Mouse (Mus musculus): ENCODE data around the gene Fam189b.
A peak's percentile ranks its signal among the peaks of the same experiment; 100 is the strongest.

Fam189b gene

DNA sequence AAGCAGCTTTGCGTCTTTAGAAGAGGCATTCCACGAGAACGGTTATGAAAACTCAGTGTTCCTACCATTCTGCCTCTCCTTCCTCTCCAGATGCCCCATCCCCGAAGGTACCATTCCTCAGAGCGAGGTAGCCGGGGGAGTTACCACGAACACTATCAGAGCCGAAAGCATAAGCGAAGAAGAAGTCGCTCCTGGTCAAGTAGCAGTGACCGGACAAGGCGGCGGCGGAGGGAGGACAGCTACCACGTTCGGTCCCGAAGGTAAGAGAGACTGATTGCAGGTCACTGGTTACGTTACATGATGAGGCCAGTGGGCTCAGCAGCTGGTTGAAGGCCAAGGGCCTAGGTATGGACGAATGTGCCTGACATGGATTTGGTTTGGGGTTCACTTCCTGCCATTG is 16.0 kb upstream of the Fam189b start:
- no peak for DNase-seq

DNA sequence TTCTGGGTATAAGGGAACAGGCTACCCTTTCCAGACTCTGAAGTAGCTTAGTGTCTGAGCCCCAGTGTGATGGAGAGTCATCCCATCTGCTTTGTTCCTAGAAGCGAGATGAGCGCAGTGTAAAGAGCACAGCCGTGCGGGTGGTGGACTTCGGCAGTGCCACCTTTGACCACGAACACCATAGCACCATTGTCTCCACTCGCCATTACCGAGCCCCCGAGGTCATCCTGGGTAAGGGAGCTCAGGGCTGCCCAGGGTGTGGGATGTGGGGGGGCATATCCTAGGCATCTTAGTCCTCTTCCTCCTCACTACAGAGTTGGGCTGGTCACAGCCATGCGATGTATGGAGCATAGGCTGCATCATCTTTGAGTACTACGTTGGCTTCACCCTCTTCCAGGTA is 8.1 kb upstream of the Fam189b start:
- DNase-seq, result no peak

GRCm38 (mm10) chr3:89175544-89175943 is 7.4 kb upstream of the Fam189b start:
- DNase-seq, result no peak

- no peak for DNase-seq
These were observed 6.5 kb upstream of the Fam189b start for GRCm38 (mm10) chr3:89176421-89176820.

DNA sequence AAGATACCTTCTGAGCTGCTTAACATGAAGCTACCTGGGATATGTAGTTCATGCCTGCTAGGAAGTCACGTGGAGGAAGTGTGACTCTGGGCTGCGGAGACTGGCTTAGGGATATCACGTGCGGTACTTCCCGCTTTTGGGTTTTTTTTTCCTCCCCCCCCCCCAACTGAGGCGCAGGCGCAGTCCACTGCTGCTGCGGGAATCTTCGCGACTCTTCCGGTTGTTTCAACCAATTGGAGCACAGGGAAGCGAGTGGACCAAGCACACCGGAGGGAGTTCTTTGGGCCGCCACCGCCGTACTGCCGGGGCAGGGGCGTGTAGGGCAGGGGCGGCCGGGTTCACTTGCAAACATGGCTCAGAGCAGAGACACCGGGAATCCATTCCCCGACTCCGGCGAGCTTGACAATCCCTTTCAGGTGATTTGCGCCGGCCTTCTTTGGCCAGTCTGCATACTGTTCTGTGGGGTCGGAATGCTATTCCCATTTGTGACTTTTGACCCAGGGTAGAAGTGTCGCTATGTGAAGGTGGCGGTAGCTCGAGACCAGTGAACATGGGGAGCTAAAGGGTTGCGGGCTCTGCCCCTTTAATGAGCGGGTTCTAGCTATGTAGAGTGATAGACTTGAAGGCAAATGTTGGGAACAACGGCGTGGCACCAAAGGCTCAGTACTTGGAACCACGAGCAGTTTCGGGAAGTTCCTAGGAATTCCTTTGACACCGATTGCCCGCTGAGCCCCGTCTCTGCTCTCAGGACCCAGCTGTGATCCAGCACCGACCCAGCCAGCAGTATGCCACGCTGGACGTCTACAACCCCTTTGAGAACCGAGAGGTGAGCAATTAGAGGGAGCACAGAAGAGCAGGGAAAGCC is 5.5 kb upstream of the Fam189b start, which contains the start of gene Scamp3:
Scamp3 (plus strand) TSS at position 232 of the 865 bp plus-strand sequence.
- DNase-seq, result peak; percentile 88 to 90

DNA sequence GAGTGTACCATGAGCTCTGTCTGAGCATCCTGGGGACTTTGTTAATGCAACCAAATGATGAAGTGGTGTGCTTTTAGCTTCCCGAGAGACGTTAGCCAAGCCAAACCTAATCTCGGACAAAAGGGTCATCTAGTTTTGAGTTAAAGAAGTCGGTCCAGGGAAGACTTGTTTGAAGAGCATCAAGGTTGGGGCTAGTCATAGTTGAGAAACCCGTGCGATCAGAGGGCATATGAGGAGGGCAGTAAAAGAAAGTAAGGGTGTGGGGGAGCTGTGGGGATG is 4.9 kb upstream of the Fam189b start:
- DNase-seq, result no peak

DNA sequence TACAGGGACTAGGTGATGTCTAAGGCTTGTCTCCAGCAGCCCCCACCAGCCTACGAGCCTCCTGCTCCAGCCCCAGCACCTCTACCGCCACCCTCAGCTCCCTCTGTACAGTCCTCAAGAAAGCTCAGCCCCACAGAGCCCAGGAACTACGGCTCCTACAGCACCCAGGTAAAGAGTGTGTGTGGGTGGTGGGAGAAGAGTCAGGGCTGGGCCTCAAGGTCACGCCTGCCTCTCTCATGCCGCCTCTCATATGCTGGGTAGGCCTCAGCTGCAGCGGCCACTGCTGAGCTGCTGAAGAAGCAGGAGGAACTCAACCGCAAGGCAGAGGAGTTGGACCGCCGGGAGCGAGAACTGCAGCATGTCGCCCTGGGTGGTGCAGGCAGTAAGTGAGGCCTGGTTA is 3.9 kb upstream of the Fam189b start:
- no peak for DNase-seq

DNA sequence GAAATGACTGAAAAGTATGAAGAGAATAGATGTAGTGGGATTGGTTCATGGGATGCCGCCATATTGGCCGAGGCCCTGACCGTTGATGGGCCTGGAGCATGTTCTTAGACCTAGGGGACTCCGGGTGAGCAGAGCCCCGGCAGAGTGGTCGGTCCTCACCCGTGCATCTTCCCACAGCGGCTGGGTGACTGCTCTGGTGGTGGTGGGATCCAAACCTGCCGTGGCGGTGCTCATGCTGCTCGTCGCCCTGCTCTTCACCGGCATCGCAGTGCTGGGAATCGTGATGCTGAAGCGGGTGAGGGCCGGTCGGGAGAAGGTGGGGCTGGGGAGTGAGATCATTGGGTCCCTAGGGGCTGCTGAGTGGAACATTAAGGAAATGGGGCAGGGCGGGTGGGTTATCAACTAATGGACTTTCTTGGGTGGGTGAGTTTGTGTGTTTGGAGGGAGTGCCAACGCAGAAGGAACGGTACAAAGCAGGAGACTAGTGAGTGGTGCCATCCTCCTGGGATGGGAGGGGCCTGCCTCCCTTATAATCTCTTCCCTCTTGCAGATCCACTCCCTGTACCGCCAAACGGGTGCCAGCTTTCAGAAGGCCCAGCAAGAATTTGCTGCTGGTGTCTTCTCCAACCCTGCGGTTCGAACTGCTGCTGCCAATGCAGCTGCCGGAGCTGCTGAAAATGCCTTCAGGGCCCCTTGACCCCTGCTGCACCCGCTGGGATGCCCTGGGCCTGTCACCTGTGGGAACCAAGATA is 1.0 kb upstream of the Fam189b start:
- DNase-seq, result no peak

DNA sequence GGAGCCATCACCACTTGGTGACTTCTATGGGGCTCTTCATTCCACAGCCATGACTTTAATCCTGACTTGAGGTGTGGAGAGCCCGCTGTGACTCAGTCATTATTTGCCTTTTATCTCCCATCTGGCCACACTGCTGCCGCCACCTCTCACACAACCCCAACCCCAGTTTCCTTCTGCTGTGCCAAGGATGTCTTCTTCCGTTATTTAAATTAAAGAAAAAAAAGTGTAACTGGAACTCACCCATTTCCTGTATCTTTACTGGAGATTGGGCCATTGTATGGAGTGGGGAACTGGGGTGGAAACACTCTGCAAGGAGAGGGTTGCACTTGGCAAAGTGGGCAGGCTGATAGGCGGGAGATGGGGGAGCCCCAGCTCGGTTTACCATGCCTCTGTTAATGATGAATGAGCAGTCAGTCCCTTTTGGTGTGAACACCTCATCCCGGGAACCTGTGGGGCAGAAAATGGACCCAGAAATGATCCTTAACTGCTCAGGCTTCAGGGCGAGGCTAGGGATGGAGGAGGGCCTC is 349 bp upstream of the Fam189b start:
- DNase-seq, result no peak

DNA sequence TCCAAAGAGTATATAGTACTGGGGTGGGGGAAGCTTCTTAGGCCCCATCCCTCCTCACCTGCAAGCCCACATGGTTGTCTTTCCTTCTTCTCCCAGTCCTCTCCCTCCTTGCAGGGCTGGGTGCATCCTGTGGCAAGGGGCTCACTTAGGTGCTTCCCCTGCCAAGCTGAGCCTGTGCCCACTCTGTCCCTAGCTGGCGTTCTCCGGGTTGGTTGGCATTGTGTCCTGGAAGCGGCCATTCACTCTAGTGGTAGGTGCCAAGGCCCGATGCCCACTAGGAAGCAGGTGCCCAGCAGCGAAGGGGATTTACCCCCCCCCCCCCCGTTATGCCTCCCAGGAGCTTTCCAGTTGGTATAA is 994 bp downstream of the Fam189b start:
- peak; percentile 74 to 81 for DNase-seq

- DNase-seq, result no peak
These were observed 4.3 kb downstream of the Fam189b start for GRCm38 (mm10) chr3:89187197-89187596.

DNA sequence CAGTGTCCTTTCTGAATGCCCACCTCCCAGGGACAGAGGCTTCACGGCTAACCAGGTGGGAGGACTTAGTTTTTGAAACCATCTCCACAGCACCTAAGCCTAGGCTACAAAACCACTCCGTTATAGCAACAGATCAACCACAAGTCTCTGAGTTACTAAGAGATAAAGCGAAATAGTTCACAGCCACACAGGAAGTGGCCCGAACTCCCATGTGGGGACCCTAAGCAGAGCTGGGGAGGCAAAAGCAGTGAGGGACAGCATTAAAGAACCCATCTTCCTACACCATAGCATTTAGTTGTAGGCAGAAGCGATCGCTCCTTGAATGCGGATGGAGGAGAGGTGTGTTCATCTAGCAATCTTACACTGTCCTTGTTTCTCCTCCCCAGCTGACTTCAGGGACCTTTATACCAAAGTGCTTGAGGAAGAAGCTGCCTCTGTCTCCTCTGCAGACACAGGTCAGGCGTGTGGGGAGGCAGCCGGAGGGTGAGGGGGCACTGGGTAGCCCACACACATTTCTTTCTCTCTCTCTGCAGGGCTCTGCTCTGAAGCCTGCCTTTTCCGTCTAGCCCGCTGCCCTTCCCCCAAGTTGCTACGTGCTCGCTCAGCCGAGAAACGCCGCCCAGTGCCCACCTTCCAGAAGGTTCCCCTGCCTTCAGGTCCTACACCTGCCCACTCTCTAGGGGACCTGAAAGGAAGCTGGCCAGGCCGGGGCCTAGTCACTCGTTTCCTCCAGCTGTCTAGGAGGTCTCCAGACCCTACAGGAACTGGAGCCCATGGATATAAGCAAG is 4.9 kb downstream of the Fam189b start:
- no peak for DNase-seq

- DNase-seq, result no peak
These were observed 5.5 kb downstream of the Fam189b start for GRCm38 (mm10) chr3:89188478-89188875.

DNA sequence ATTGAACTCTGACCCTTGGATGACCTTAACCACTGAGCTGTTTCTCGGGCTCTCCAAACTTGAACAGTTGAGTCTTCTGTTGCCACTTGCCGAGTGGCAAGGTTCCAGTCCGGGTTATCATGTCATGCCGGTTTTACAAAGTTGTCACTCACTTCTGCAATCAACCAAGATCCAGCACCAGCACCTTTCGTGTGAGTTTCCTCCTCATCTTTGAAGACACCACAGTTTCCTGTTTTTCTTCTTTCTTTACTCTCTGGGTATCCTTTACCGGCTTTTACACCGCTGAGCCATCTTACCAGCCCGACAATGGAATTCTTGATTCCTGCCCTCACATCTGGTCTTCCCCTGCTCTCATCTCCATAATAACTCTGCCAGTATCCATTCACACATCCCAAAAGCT is 7.5 kb downstream of the Fam189b start:
- DNase-seq, result no peak

GRCm38 (mm10) chr3:89193351-89193750 is 10.4 kb downstream of the Fam189b start:
- no peak for DNase-seq

- DNase-seq, result no peak
These were observed 10.9 kb downstream of the Fam189b start for GRCm38 (mm10) chr3:89193853-89194252.

- peak; percentile 88 to 92 for DNase-seq
These were observed 13.3 kb downstream of the Fam189b start for GRCm38 (mm10) chr3:89195979-89196877.

GRCm38 (mm10) chr3:89199839-89200238 is 16.9 kb downstream of the Fam189b start:
- no peak for DNase-seq

DNA sequence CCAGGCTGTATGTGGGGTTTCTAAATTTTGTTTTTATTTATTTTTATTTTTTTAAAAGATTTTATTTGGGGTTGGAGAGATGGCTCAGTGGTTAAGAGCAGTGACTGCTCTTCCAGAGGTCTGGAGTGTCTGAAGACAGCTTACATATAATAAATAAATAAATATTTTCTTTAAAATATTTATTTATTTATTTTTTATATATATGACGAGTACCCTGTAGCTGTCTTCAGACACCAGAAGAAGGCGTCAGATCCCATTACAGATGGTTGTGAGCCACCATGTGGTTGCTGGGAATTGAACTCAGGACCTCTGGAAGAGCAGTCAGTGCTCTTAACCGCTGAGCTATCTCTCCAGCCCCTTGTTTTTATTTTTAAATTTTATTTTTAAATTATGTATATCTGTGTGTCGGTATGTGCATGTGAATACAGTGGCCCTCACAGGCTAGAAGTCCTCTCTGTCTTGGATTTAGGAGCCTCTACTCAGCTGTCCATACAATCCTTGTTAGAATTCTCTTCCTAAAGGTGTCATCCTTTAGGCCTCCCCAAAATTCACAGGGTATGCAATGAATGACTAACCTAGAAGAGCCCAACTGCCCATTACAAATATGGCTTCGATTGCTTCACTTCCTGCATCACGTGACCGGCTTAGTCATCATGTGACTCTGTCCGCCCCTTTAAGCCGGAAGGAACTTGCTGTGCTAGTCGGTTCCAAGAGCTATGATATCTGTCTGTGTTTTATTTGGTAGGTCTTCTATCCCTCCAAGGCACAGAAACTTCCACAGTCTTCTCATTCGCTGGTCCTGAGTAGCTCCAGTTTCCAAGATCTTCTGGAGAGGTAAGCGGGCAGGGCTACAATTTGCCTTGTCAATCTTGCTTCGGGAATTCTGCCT is 19.6 kb downstream of the Fam189b start, which contains the start of gene Gba:
Gba (plus strand) TSS at position 676 of the 889 bp plus-strand sequence.
- peak; percentile 93 for DNase-seq

DNA sequence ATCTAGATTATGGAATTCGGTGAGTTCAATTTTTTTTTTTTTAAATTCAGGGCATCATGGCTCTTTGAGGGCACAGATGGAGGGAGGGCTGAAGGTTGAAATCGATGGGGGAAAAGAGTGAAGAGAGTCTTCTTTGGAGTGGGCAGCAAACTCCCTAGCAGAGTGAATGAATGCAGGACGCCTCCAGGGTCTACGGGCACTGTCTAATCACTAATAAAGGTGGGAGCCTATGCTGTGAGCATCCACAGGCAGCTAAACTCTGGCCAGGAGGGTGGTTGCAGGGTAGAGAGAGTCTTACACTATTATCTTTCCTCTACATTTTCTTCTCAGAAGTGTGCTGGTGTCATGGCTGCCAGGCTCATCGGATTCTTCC is 20.2 kb downstream of the Fam189b start:
- no peak for DNase-seq

DNA sequence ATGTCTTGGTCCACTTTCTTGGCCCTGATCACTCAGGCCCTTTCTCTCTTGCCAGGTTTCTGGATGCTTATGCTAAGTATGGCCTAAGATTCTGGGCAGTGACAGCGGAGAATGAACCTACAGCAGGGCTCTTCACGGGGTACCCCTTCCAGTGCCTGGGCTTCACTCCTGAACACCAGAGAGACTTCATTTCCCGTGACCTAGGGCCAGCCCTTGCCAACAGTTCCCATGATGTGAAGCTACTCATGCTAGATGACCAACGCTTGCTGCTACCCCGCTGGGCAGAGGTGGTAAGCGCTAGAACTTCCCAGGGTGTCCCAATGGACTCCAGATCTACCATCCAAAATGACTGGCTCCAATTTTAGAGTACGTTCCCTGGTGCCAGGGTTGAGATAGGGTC is 23.1 kb downstream of the Fam189b start:
- no peak for DNase-seq

Measured in cerebellum, postnatal 14 days (tissue).